Mouse (Mus musculus) large intestine, adult 2 months (tissue): ENCODE data around the gene Espn. TPM values are rescaled to one million over a fixed set of nuclear protein-coding genes. Genes with fewer than 3 reads are reported as not detected.

Source experiments
- DNase-seq: peaks from one replicate; pipeline ENCODE4 v3.0.0-alpha.2; 2012; ENCODE audit warnings: low read depth, low spot score
- WGBS: fragments of 180-500 bp; shearing (Covaris S2); methylation state at CpG from one replicate; pipeline ENCODE4 v1.1.7; 2018; 5-methylcytosine and 5-hydroxymethylcytosine counted together
- polyA plus RNA-seq: library from polyadenylated mRNA; depleted of rRNA; stranded (reverse); fragments of >200 nt; gene quantifications from 2 replicates; pipeline ENCODE4 v1.2.3, GENCODE M21; 2012

The Espn gene
- polyA plus RNA-seq, 1 experiment: 157 TPM

DNA sequence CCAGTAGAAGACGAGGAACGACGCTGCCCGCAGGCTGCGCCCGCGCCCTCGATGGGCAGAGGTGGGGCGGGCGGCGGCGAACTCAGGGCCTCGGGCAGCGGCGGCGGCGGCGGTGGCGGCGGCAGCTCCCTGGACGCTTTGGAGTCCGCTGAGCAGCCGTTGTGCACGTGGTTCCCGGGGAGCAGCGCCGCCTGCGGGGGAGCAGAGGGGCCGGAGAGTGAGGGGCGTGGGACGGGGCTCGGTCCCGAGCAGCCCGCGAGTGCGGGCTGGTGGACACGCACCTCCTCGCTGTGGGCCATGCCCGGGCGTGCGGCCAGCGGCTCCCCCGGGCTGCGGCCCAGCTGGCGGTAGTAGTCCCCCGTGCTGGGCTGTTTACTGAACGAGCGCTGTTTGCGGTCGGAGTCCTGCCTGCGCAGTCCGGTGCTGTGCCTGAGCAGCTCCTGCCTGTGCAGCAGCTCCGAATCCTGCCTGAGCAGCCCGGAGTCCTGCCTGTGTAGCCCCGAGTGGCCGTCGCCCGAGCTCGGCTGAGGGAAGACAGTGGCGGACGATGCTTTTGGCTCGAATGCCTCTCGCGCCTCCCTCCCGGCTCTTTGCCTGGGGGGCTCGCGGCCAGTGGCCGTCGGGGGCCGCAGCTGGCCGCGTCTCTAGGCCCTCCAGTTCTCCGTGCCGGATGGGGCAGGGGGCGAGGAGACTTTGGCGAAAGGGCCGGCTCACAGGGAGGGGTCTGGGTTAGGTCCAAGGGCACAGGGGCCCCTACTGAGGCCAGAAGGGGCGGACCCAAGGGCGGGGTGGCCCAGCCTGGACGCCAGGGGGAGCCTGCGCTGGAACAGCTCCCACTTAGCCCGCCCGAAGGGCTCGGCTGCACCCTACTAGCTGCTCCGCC lies 21.2 kb downstream of the Espn start:
- 1% methylated on average over 84 of the region's 85 CpGs for WGBS
- DNase-seq: no peak

DNA sequence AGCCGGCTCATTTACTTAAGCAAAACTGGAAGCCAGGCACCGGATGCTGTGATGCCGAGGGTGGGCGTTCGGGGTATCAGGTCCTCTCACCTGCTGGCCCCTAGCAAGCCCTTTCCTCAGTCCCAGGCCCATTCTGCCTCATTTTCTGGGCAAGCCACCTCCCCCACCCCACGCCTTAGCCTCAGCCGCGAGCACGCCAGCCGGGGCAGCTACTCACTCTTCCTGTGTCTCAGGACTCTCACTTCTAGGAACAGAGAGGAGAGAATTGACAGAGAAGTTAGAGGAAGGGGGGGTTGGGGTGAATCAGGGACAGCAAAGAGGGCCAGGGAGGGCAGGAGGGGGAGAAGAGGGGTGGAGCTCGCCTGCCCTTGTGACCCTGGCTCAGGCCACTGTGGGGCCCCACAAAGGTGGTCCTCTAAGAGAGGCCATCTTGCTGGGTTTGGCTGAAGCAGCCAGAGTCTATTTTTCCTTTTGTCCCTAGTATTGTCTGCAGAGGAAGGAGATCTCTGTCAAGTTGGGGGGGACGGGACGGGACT lies 22.7 kb downstream of the Espn start:
- WGBS: 68% methylated on average over 13 of the region's 13 CpGs
- DNase-seq: no peak

DNA sequence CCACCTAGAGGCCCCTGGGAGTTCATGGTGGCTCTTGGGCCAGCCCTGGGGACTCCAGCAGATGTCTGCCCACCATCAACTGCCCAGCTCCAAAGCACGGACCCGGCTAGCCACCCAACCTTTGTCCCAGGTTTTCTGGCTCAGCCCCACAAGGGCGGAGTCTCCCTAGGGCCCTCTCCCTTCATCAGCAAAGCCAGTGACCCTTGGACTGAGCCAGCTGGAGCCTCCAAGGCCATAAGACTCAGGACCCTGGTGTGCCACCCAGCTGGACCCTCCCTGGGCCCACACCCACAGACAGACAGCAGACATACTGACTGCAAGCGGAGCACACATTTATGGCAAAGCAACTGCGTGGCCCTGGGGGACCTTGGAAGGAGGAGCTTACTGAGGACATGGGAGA lies 23.4 kb downstream of the Espn start:
- 33% methylated on average over 5 of the region's 5 CpGs for WGBS
- no peak for DNase-seq

DNA sequence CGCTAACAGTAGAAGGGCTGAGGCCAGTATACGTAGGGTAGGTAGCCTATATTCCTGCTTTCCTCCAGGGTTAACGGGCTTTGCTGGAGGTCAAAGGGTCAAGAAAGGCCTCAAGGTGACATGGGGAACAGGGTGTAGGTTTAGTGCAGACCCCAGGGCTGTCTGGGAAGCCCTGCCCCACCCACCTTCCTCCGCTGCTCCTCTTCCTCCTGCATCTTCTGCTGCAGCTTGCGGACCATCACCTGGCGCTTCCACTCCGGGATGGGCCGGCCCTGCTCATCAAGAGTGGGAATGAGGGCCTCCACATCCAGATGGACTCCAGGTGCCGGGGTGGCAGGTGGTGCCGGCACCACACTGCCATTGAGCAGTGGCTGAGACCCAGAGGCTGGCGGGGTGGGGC lies 24.3 kb downstream of the Espn start:
- no peak for DNase-seq
- 77% methylated on average over 11 of the region's 11 CpGs for WGBS

DNA sequence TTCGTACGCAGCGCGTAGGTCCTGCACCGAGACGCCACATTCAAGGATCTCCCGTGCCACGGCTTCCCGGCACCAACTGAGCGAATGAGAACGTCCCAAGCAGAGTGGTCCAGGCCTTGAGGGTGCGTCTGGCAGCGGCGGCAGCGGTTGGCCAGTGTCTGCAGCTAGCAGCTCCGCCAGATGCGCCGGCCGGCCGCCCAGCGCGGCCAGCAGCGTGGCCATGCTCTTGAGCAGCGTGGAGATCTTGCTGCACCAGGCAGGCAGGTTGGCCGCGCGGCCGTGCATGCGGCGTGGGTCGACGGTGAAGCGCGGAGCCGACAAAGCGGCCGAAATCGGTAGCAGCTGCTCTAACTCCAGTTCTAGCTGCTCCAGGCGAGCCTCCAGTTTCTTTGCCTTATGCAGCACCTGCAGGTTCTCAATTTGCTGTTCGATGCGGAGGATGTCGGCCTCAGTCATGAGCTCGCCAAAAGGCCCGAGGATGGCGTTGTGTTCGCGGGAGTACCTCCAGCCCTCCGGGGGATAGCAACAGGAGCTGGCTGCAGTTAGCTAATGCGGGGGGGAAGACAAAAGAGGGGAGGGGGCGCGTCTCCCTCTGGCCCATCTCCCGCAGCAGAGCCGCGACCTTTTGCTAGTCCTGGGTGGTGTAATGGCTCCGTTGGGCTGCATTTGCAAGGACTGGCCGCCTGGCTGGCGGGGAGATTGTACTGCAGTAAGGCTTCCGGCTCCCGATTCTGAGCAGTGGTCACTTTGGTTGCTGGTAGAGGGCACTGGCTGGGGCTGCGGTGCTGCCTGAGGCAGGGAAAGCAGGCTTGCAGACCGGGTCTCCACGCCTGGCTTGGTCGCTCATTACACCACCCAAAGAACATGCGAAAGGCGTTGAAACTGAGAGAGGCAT lies 25.9 kb downstream of the Espn start:
- WGBS: 70% methylated on average over 65 of the region's 65 CpGs
- no peak for DNase-seq

DNA sequence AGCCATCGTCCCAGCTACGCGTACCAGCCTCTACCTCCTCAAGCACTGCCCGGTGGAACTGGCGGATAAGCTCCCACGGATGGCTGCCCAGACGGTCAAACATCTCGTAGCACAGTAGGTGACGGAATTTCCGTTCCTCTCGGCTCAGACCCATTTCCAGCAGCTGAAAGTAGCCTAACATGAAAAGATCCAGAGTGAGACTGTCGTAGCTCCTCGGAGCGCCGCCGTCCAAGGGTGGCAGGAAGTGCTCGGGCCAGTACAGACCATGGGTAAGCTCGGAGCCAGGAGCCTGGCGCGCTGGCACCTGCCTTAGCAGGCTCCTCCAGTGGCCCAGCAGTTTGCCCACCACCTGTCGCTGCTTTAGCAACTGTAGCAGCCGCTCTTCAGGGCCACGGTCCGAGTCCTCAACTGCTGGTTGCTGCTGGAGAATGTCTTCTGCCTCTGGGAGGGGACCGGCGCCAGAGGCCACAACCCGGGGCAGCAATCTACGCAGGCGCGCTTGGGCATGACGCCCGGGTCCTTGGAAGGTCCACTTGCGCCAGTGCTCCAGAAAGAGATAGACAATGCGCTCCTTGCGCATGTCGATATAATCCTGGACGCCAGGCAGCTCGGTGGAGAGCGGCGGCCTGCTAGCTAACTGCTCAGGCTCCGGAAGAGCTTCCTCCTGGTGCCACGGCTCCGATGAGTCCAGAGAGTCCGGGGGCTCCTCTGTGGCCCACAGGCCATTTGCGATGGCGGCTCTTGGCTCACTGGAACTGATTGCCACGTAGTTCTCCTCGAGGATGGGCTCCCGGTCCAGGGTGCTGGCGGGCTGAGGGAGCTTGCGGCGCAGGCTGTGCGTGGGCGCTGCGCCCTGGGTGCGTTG lies 26.8 kb downstream of the Espn start:
- WGBS: 64% methylated on average over 56 of the region's 56 CpGs
- no peak for DNase-seq

DNA sequence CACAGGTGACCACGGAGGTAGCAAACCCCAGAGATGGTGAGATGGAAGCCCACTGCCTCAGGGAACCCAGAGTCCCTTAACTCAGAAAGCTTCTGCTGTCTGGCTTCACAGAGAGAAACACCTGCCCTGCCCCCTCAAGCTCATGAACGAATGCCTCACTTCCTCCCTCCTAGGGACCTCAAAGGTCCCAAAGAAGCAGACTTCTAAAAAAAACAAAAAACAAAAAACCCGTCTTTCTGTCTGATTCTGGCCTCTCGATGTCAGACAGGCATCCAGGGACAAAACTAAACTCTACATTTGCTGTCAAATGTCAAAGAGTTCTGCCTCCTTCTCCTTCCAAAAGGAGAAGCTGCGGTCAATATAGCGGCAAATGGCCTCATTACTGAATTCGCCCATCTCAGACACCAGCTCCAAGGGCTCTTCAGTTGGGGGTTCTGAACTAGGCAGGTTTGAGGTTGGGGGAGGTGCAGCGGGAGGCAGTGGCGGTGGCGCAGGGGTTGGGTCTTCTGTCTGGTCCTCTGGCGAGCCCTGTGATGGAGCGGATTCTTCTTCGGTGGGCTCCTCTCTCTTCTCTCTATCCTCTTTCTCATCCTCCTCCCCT lies 27.7 kb downstream of the Espn start:
- DNase-seq: no peak
- 61% methylated on average over 13 of the region's 13 CpGs for WGBS

DNA sequence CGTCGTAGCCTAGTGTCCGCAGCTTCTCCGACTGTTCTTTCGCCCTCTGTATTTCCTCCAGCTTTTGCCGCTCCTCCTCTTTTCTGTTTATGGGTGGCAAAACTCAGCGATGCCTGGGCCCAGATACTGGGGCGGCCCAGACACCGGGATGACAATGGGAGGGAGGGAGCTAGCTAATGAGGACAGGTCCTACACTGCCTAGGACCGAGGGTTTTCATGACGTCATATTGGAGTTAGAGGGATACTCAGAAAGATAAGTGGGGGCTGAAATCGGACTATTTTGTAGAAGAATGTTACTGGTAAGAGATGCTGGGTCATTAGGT lies 31.0 kb downstream of the Espn start:
- 13% methylated on average over 12 of the region's 12 CpGs for WGBS
- no peak for DNase-seq

DNA sequence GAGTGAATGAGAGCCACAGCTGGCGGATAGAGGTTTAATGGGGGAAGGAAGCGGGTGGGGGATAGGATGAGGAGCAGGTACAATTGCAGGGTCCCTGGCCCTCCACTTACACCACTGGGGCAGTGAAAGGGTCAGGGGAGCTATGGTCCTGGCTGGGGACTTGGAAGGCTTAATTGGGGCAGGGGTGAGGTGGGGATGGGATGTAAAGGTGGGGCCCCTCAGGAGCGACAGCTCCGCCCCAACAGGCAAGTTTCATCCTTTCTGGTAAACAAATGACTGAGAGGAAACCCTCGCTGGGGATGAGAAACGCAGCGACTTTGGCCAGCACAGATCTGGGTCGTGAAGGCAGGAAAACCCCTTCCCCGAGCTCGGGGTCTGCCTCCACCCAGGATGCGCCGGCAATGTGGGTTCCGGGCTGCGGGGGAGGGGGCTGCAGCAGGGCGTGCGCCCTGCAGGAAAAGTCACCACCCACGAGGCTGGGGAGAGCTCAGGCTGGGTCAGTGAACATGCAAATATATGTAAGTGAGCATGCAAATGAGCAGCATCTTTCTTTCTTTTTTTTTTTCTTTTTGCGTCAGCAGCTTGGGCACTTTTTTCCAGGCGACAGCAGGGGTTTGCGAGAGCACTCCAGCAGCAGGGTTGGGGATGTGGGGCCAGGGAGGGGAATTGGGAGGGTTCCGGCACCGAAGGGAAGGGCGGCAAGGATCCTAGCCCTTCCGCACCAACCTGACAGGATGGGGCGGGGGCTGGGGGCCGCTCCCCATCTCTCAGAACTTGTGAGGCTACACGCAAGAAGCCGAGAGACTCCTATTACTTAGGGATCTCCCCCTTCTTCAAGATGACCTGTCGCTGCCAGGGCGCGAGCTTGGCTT lies 31.6 kb downstream of the Espn start:
- no peak for DNase-seq
- 11% methylated on average over 31 of the region's 31 CpGs for WGBS

DNA sequence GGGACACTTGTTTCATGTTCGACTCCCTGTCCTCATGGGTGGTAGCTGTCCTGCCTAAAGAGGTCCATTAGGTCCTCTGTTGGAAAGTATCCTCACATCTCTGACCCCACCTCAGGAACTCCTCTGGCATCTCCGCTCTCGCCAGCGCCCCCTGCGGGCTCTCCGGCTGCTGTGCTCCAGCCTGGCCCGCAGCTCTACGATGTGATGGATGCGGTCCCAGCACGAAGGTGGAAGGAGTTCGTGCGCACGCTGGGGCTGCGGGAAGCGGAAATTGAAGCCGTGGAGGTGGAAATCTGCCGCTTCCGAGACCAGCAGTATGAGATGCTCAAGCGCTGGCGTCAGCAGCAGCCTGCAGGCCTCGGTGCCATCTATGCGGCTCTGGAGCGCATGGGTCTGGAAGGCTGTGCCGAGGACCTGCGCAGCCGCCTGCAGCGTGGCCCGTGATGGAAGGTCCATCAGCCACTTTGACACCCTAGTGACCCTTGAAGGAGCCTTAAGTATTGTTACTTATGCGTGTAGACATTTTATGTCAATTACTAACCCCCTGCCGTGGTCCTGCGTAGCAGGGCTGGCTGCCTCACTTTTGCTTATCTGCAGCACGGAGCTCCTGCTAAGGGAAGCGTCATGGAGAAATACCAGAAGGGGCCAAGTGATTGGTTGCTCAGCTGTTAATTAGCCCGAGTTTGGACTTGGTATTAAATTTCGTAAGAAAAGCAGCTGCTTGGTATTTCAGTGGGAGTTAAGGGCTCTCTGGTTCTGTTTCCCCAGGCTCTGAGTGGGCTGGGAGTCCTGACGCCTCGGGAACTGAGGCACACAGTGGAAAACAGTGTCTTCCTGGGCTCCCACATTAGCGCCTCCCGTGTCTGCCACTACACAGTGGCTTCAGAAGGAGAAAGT lies 32.5 kb downstream of the Espn start:
- DNase-seq: no peak
- 33% methylated on average over 39 of the region's 39 CpGs for WGBS

DNA sequence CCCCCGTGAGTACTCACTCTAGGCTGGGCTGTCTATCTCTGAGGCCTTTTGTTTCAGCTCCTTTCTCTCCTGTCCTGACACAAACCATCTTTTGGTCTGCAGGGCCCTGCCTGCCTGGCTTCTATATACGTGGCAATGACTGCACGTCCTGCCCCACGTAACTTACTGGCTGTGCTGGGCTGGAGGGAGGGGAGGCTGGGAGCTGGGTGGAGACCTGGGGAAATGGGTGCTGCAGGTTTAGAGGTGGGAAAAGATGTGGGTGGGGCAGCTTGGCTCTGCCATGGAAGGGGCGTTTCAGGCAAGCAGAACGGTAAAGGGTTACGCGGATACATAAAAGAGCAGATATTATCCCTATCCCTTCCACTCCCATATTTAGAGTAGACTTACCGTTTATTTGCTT lies 34.6 kb downstream of the Espn start:
- no peak for DNase-seq
- 38% methylated on average over 9 of the region's 9 CpGs for WGBS

DNA sequence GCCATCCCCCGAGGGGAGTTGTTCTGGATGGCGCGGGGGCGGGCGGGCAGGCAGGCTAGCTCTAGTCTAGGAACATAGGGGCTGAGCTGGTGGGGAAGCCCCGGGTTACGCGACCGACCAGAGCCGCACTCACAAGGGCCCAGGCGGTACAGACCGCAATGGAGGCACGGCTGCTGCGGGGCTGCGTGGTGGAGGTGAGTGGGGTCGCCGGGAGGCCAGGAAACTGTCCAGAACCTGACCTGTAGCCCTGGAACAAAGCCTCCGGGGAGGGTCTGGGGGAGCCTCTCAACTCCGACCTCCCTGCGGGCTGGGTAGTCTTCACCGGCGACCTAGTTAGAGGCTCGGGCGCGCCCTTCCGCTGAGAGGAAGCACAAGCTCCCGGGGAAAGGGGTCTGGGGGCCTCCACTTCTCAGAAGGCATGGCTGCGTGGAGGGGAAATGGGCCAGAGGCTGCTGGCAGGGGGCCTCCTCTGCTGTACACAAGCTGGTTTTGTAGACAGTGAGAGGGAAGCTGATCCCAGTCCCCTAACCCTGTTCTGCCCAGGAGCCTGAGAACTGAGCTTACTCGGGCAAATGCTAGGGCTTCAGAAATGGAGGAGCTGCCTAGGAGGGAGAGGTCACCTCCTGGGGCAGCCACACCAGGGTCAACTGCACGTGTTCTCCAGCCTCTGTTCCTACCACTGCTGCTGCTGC lies 36.1 kb downstream of the Espn start, which contains the start of gene Tnfrsf25:
Gene Tnfrsf25, plus strand, starts transcription at position 14 of the 692 bp plus-strand sequence.
- DNase-seq: no peak
- WGBS: 31% methylated on average over 30 of the region's 30 CpGs

DNA sequence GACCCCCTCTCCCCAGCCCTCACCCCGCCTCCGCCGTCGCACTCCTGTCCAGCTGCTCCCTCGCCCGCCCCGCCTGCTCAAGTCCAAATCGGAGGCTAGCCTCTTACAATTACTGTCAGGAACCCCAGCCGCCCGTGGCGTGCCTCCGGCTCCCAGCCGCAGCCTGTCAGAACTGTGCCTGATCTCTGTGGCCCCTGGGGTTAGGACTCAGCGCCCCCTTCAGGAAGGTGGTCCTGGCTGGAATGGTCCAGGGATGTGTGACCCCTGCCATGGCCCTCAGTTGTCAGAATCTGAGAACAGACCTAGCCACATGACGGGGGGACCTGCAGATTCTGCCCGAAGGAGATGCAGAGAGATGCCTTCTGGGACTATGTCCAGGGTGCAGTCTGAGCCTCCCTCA lies 38.1 kb downstream of the Espn start:
- no peak for DNase-seq
- WGBS: 90% methylated on average over 16 of the region's 16 CpGs

DNA sequence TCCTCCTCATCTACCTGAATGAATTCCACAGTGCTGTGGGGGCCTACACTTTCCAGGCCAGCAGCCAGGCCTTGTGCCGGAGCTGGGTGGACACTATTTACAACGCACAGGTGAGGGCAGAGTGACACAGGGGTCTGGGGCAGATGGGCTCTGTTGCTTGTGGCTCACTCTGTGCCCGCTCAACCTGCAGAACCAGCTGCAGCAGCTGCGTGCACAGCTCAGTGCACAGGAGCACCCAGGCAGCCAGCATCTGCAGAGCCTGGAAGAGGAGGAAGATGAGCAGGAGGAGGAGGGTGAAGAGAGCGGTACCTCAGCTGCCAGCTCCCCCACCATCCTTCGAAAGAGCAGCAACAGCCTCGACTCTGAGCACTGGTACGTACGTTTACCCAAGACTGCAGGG lies 39.8 kb downstream of the Espn start:
- no peak for DNase-seq
- 85% methylated on average over 9 of the region's 9 CpGs for WGBS

DNA sequence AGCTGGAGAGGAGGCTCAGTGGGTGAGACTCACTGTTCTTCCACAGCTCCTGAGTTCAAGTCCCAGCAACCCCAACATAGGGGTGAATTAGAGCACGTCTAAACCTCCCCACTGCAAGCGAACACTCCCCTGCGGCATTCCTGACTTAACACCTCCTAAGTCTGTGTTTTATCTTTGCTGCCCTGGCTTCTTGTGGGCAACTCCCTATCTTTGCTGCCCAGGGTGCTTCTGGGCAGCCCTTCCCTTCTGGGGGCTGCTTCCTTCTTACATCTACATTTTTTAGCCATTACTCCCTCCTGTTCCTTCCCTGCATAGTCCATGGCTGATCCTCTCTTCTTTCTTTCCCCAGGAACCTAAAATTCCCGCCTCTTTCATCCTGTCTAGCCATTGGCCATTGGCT lies 41.5 kb downstream of the Espn start:
- no peak for DNase-seq
- WGBS: 95% methylated on average over 4 of the region's 4 CpGs

DNA sequence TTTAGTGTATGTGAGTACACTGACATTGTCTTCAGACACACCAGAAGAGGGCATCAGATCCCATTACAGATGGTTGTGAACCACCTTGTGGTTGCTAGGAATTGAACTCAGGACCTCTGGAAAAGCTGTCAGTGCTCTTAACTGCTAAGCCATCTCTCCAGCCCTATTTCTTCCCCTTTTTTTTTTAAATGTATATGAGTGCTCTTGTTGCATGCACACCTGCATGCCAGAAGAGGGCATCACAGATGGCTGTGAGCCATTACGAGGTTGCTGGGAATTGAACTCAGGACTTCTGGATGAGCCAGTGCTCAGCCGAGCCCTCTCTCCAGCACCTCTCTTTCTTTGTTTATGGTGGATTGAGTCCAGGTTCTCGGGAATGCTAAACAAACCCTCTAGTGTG lies 42.7 kb downstream of the Espn start:
- no peak for DNase-seq
- 71% methylated on average over 3 of the region's 3 CpGs for WGBS

DNA sequence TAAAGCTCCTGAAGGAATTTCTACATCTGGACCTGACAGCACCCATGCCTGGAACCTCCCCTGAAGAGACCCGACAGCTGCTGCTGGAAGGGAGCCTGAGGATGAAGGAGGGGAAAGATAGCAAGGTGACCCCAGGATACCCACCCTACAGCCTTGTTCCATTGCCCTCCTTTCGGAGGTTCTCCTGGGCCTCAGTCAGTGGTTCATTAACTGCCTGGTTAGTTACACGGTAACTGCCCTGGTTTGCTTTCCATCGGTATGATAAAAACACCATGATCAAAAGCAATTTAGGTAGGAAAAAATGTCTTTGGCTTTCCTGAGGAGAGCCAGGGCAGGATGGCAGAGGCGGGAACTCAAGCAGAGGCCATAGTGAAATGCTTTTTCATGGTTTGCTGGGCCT lies 43.5 kb downstream of the Espn start:
- DNase-seq: no peak

More for the DNA sequence above, 43.5 kb downstream of the Espn start:
- WGBS: 94% methylated on average over 5 of the region's 5 CpGs
